Mouse (Mus musculus) liver, embryonic 14.5 days (tissue): ENCODE measurements around the gene Baz2a. TPM values are rescaled to one million over a fixed set of nuclear protein-coding genes. Genes with fewer than 3 reads are reported as not detected.

ENCODE experiments used
- ATAC-seq: fragments of 200-750 bp; cut with Nextera tagmentation; 2 replicates; pipeline ENCODE4 v1.8.0; 2017; ENCODE audit warnings: moderate number of reproducible peaks, mild to moderate bottlenecking, moderate library complexity; ENCODE audit not compliant: insufficient read depth
- DNase-seq, 3 experiments: peaks; one replicate each; pipeline ENCODE4 v3.0.0-alpha.2; 2012 to 2013; ENCODE audit warnings: low read depth in 3 of 3, low spot score in 3 of 3
- H3K27ac ChIP-seq: fragments of 300-500 bp; sonication (generic); 2 replicates; pipeline ENCODE4 v1.5.1; 2014; ENCODE audit warnings: moderate library complexity, mild to moderate bottlenecking, control low read depth, inconsistent platforms
- H3K27me3 ChIP-seq: fragments of 300-500 bp; sonication (generic); 2 replicates; pipeline ENCODE4 v1.6.1; 2014; ENCODE audit warnings: mild to moderate bottlenecking, low read length, moderate library complexity; ENCODE audit not compliant: control insufficient read depth, insufficient read depth
- H3K36me3 ChIP-seq: fragments of 300-500 bp; sonication (generic); replicated peaks from 2 replicates; pipeline ENCODE4 v1.6.1; 2014; ENCODE audit warnings: low read depth; ENCODE audit not compliant: control insufficient read depth, insufficient read depth
- H3K4me1 ChIP-seq, 2 experiments: fragments of 200-500 bp in 1 of 2; fragments of 300-500 bp in 1 of 2; sonication (generic) in 1 of 2; replicated peaks; 2 replicates each; pipeline ENCODE4 v1.6.1; 2012 to 2014; ENCODE audit warnings: antibody characterized with exemption in 1 of 2, inconsistent platforms in 1 of 2, low read length in 1 of 2; ENCODE audit not compliant: control insufficient read depth in 2 of 2, insufficient read depth in 2 of 2
- H3K4me2 ChIP-seq: fragments of 300-500 bp; sonication (generic); 2 replicates; pipeline ENCODE4 v1.6.1; 2014; ENCODE audit warnings: low read depth, mild to moderate bottlenecking, control low read depth, moderate library complexity
- H3K4me3 ChIP-seq, 2 experiments: fragments of 200-500 bp in 1 of 2; fragments of 300-500 bp in 1 of 2; sonication (generic) in 1 of 2; 2 replicates each; pipeline ENCODE4 v1.5.1; 2012 to 2014; ENCODE audit warnings: low read depth in 2 of 2, low read length in 2 of 2, mild to moderate bottlenecking in 2 of 2, control low read depth in 1 of 2, inconsistent platforms in 1 of 2, moderate library complexity in 1 of 2; ENCODE audit not compliant: insufficient read depth in 1 of 2
- H3K9ac ChIP-seq: fragments of 300-500 bp; sonication (generic); replicated peaks from 2 replicates; pipeline ENCODE4 v1.6.1; 2014; ENCODE audit warnings: mild to moderate bottlenecking, control low read depth, moderate library complexity
- H3K9me3 ChIP-seq: fragments of 300-500 bp; sonication (generic); 2 replicates; pipeline ENCODE4 v1.6.1; 2016; ENCODE audit warnings: low read length, mixed read lengths; ENCODE audit not compliant: control insufficient read depth
- CTCF ChIP-seq: IDR thresholded peaks from 2 replicates; pipeline ENCODE4 v1.5.1; 2016; ENCODE audit warnings: antibody characterized with exemption, low read depth, control low read depth
- EP300 ChIP-seq: IDR thresholded peaks from 2 replicates; pipeline ENCODE4 v1.6.1; 2016; ENCODE audit warnings: antibody characterized with exemption, low read depth
- WGBS: fragments of 180-500 bp; shearing (Covaris S2); extraction: QIAGEN DNeasy Blood & Tissue Kit; methylation state at CpG from one replicate; pipeline ENCODE4 v1.1.7; 2014; ENCODE audit not compliant: insufficient replicate concordance; 5-methylcytosine and 5-hydroxymethylcytosine counted together
- microRNA counts: library from miRNA; unstranded; fragments of <30 nt; microRNA quantifications from one replicate; lab custom pipeline; 2016
- microRNA-seq: library from miRNA; unstranded; fragments of <30 nt; microRNA quantifications from one replicate; pipeline ENCODE4, GENCODE M21; 2016
- polyA plus RNA-seq, 2 experiments: library from polyadenylated mRNA; depleted of rRNA in 1 of 2; stranded (reverse) in 1 of 2; unstranded in 1 of 2; fragments of >200 nt; fragmentation: Nextera tagmentation in 1 of 2; extraction: Ambion mirVana in 1 of 2; gene quantifications; 2 replicates each; pipeline versions ENCODE4 v1.2.1 to v1.2.3; 2012 to 2014

Baz2a gene
- polyA plus RNA-seq, 2 experiments, result 9.1 to 9.5 TPM

- peak overlapping the region; percentile 80 for H3K9ac ChIP-seq
- H3K4me3 ChIP-seq, result peak overlapping the region; percentile 67 to 81
- H3K36me3 ChIP-seq, result no peaks in the 10 kb centered on the region
- no peaks in the 10 kb centered on the region for H3K27me3 ChIP-seq
- TF ChIP-seq CTCF (no peak), EP300 (no peak)
- 27% methylated on average over 3 of the region's 3 CpGs for WGBS
- peaks cover 14 to 15% of the 10 kb centered on the region in 2 experiments for H3K4me1 ChIP-seq
- no peak for ATAC-seq
- H3K4me2 ChIP-seq, result peak overlapping the region; percentile 79
- no peaks in the 10 kb centered on the region for H3K9me3 ChIP-seq
- H3K27ac ChIP-seq, result no peak overlapping the region
- no peak for DNase-seq
These were observed 83.9 kb downstream of the Baz2a start for GRCm38 (mm10) chr10:128175302-128175701.

DNA sequence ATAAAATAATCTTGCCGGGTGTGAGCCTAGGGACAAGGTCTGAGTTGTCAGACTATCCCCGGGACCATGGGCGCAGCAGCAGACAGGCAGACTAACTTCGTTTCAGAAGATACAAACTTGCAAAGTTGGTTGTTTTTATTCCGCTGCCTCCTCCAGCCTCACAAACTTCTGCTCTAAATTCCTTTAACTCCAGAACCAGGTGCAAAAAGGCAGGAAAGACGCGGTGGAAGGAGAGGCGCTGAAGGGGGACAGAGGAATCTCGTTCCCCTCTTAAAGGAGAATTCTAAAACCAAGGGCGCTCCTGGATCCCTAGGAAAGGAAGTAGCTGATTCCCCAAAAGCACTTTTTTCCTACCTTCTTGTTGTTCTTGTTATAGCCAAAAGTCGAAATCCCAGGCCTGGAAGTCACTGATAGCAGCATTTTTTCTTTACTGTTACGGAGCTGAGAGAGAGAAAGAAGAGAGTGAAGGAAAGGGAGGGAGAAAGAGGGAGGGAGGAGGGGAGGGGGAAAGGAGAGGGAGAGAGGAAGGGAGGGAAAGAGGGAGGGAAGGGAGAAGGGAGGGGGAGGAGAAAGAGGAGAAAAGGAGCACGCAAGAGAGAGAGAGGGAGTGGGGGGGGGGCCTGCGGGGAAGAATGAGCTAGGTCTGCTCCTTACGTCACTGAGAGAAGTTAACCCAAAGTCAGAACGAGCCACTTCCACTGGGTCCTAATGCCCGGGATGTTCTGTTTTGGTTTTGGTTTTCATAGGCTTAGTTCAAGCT, 84.8 kb downstream of the Baz2a start:
- TF ChIP-seq CTCF, result no peak
- TF ChIP-seq EP300, result no peak
- ATAC-seq (peak; percentile 78), DNase-seq (peak; percentile 57 to 67 (median 64))
- Histone ChIP-seq H3K9ac (peak overlapping the region; percentile 80), H3K27me3 (no peaks in the 10 kb centered on the region), H3K4me3 (peak overlapping the region; percentile 67 to 81), H3K9me3 (no peaks in the 10 kb centered on the region), H3K27ac (peak overlapping the region; percentile 51), H3K36me3 (no peaks in the 10 kb centered on the region), H3K4me2 (peak overlapping the region; percentile 79), H3K4me1 (peaks cover 14 to 15% of the 10 kb centered on the region in 2 experiments)
- under 1% methylated on average over 17 of the region's 17 CpGs for WGBS

DNA sequence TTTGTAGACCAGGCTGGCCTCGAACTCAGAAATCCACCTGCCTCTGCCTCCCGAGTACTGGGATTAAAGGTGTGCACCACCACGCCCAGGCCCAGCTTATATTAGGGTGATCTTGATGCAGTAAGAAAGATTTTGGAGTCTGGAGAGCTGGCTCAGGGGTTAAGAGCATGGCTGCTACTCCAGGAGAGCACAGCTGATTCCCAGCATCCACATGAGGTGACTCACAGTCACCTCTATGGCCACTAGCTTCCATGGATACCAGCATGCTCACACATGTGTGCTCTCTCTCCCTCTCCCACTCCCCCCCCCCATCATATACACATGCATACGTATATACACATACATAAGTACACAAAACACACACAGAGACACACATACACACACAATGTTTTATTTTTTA, 85.9 kb downstream of the Baz2a start:
- Histone ChIP-seq H3K9ac (no peak overlapping the region), H3K27me3 (no peaks in the 10 kb centered on the region), H3K4me2 (no peak overlapping the region), H3K4me3 (no peak overlapping the region), H3K36me3 (no peaks in the 10 kb centered on the region), H3K27ac (no peak overlapping the region), H3K4me1 (peaks cover 14 to 15% of the 10 kb centered on the region in 2 experiments), H3K9me3 (no peaks in the 10 kb centered on the region)
- no peak for ATAC-seq
- WGBS, result 70% methylated on average over 4 of the region's 4 CpGs
- TF ChIP-seq EP300 (no peak), CTCF (no peak)
- DNase-seq, result no peak

MicroRNAs within 50 kb of the gene (microRNA counts, 519-probe panel; counts per million panel counts)
- microRNA mmu-miR-677 (lab: Ali Mortazavi, UCI), result 69.9 counts per million

Small RNAs within 50 kb of the gene (microRNA-seq; reads per million reads assigned to microRNA genes)
- gene Mir677, result 64.7 reads per million, percentile 43 among the genes with 10 or more reads in this experiment

Other genes with a start within 250 kb of the Baz2a start
- 0.03 and 0.06 TPM in 2 replicates for gene Rdh19, start 241.6 kb upstream of the Baz2a start, polyA plus RNA-seq (2012; rRNA removed)
- not detected in 2 replicates for gene Rdh19, start 241.6 kb upstream of the Baz2a start, polyA plus RNA-seq (2014; fragmentation: Nextera tagmentation; extraction: Ambion mirVana)
- 0.09 and 0.28 TPM in 2 replicates for gene Rdh16f2, start 225.1 kb upstream of the Baz2a start, polyA plus RNA-seq (2012; rRNA removed)
- 0.08 and 0.11 TPM in 2 replicates for gene Rdh16f2, start 225.1 kb upstream of the Baz2a start, polyA plus RNA-seq (2014; fragmentation: Nextera tagmentation; extraction: Ambion mirVana)
- gene Rdh7, start 202.8 kb upstream of the Baz2a start, polyA plus RNA-seq (2012; rRNA removed), result 0.92 and 1.1 TPM in 2 replicates
- 1.9 and 2.0 TPM in 2 replicates for gene Rdh7, start 202.8 kb upstream of the Baz2a start, polyA plus RNA-seq (2014; fragmentation: Nextera tagmentation; extraction: Ambion mirVana)
- not detected in 2 replicates for gene Sdr9c7, start 193.1 kb upstream of the Baz2a start, polyA plus RNA-seq (2012; rRNA removed)
- not detected in 2 replicates for gene Sdr9c7, start 193.1 kb upstream of the Baz2a start, polyA plus RNA-seq (2014; fragmentation: Nextera tagmentation; extraction: Ambion mirVana)
- gene Hsd17b6, start 84.0 kb upstream of the Baz2a start, polyA plus RNA-seq (2012; rRNA removed), result not detected in 2 replicates
- not detected in 2 replicates for gene Hsd17b6, start 84.0 kb upstream of the Baz2a start, polyA plus RNA-seq (2014; fragmentation: Nextera tagmentation; extraction: Ambion mirVana)
- 26.3 and 42.0 TPM in 2 replicates for gene Prim1, start 76.4 kb upstream of the Baz2a start, polyA plus RNA-seq (2012; rRNA removed)
- 78.2 and 84.1 TPM in 2 replicates for gene Prim1, start 76.4 kb upstream of the Baz2a start, polyA plus RNA-seq (2014; fragmentation: Nextera tagmentation; extraction: Ambion mirVana)
- 160 and 272 TPM in 2 replicates for gene Naca, start 56.0 kb upstream of the Baz2a start, polyA plus RNA-seq (2012; rRNA removed)
- gene Naca, start 56.0 kb upstream of the Baz2a start, polyA plus RNA-seq (2014; fragmentation: Nextera tagmentation; extraction: Ambion mirVana), result 519 and 530 TPM in 2 replicates
- 20.9 and 40.1 TPM in 2 replicates for gene Ptges3, start 32.6 kb upstream of the Baz2a start, polyA plus RNA-seq (2012; rRNA removed)
- gene Ptges3, start 32.6 kb upstream of the Baz2a start, polyA plus RNA-seq (2014; fragmentation: Nextera tagmentation; extraction: Ambion mirVana), result 233 and 244 TPM in 2 replicates
- 910 and 999 TPM in 2 replicates for gene Atp5b, start 8.3 kb upstream of the Baz2a start, polyA plus RNA-seq (2012; rRNA removed)
- 1,823 and 1,877 TPM in 2 replicates for gene Atp5b, start 8.3 kb upstream of the Baz2a start, polyA plus RNA-seq (2014; fragmentation: Nextera tagmentation; extraction: Ambion mirVana)
- 8.0 and 9.5 TPM in 2 replicates for gene Rbms2, start 88.7 kb downstream of the Baz2a start, polyA plus RNA-seq (2012; rRNA removed)
- 4.5 and 6.1 TPM in 2 replicates for gene Rbms2, start 88.7 kb downstream of the Baz2a start, polyA plus RNA-seq (2014; fragmentation: Nextera tagmentation; extraction: Ambion mirVana)
- 4.2 and 5.5 TPM in 2 replicates for gene Gls2, start 102.9 kb downstream of the Baz2a start, polyA plus RNA-seq (2012; rRNA removed)
- 3.7 and 4.4 TPM in 2 replicates for gene Gls2, start 102.9 kb downstream of the Baz2a start, polyA plus RNA-seq (2014; fragmentation: Nextera tagmentation; extraction: Ambion mirVana)
- 12.9 and 14.2 TPM in 2 replicates for gene Spryd4, start 120.2 kb downstream of the Baz2a start, polyA plus RNA-seq (2012; rRNA removed)
- gene Spryd4, start 120.2 kb downstream of the Baz2a start, polyA plus RNA-seq (2014; fragmentation: Nextera tagmentation; extraction: Ambion mirVana), result 20.8 and 21.4 TPM in 2 replicates
- 0.02 TPM in 2 replicates for gene Mip, start 134.3 kb downstream of the Baz2a start, polyA plus RNA-seq (2012; rRNA removed)
- gene Mip, start 134.3 kb downstream of the Baz2a start, polyA plus RNA-seq (2014; fragmentation: Nextera tagmentation; extraction: Ambion mirVana), result not detected in 2 replicates
- 8.1 and 12.9 TPM in 2 replicates for gene Timeless, start 140.5 kb downstream of the Baz2a start, polyA plus RNA-seq (2012; rRNA removed)
- gene Timeless, start 140.5 kb downstream of the Baz2a start, polyA plus RNA-seq (2014; fragmentation: Nextera tagmentation; extraction: Ambion mirVana), result 23.3 and 23.4 TPM in 2 replicates
- gene Apon, start 162.5 kb downstream of the Baz2a start, polyA plus RNA-seq (2012; rRNA removed), result 0.73 and 1.1 TPM in 2 replicates
- gene Apon, start 162.5 kb downstream of the Baz2a start, polyA plus RNA-seq (2014; fragmentation: Nextera tagmentation; extraction: Ambion mirVana), result 0.52 and 0.58 TPM in 2 replicates
- 54.1 and 61.3 TPM in 2 replicates for gene Apof, start 177.1 kb downstream of the Baz2a start, polyA plus RNA-seq (2012; rRNA removed)
- gene Apof, start 177.1 kb downstream of the Baz2a start, polyA plus RNA-seq (2014; fragmentation: Nextera tagmentation; extraction: Ambion mirVana), result 73.7 and 74.1 TPM in 2 replicates
- gene Stat2, start 179.0 kb downstream of the Baz2a start, polyA plus RNA-seq (2012; rRNA removed), result 5.9 and 6.4 TPM in 2 replicates
- 4.2 and 5.4 TPM in 2 replicates for gene Stat2, start 179.0 kb downstream of the Baz2a start, polyA plus RNA-seq (2014; fragmentation: Nextera tagmentation; extraction: Ambion mirVana)
- gene Il23a, start 207.2 kb downstream of the Baz2a start, polyA plus RNA-seq (2012; rRNA removed), result 0.06 and 0.08 TPM in 2 replicates
- gene Il23a, start 207.2 kb downstream of the Baz2a start, polyA plus RNA-seq (2014; fragmentation: Nextera tagmentation; extraction: Ambion mirVana), result not detected in 2 replicates
- 11.5 and 13.3 TPM in 2 replicates for gene Pan2, start 211.8 kb downstream of the Baz2a start, polyA plus RNA-seq (2012; rRNA removed)
- 10.1 and 11.5 TPM in 2 replicates for gene Pan2, start 211.8 kb downstream of the Baz2a start, polyA plus RNA-seq (2014; fragmentation: Nextera tagmentation; extraction: Ambion mirVana)
- 23.8 and 38.8 TPM in 2 replicates for gene Cnpy2, start 230.9 kb downstream of the Baz2a start, polyA plus RNA-seq (2012; rRNA removed)
- gene Cnpy2, start 230.9 kb downstream of the Baz2a start, polyA plus RNA-seq (2014; fragmentation: Nextera tagmentation; extraction: Ambion mirVana), result 92.7 and 98.3 TPM in 2 replicates
- gene Cs, start 246.2 kb downstream of the Baz2a start, polyA plus RNA-seq (2012; rRNA removed), result 71.6 and 80.5 TPM in 2 replicates
- 117 and 126 TPM in 2 replicates for gene Cs, start 246.2 kb downstream of the Baz2a start, polyA plus RNA-seq (2014; fragmentation: Nextera tagmentation; extraction: Ambion mirVana)